Mouse (Mus musculus): ENCODE data around the gene Mblac2. TPM values are rescaled to one million over a fixed set of nuclear protein-coding genes. Genes with fewer than 3 reads are reported as not detected.

The Mblac2 gene
- polyA plus RNA-seq (2015; fragmentation: Nextera tagmentation; extraction: Ambion mirVana): 7.5 and 9.9 TPM in 2 replicates

- peak; percentile 96 for ATAC-seq (ENCODE audit: insufficient read depth, low FRiP score)
- under 1% methylated on average over 61 of the region's 61 CpGs for WGBS
- Histone ChIP-seq H3K27me3 (ENCODE audit: control insufficient read depth, insufficient read depth, low read length) (no peaks in the 10 kb centered on the region), H3K9ac (ENCODE audit: low read length) (peak within 1 kb of the TSS; percentile 83), H3K4me1 (ENCODE audit: control insufficient read depth, insufficient read depth, low read length) (0 out of 2 replicates have a peak, but pooled peaks cover 10% of the 10 kb centered on the region), H3K4me2 (ENCODE audit: low read depth, low read length) (peak within 1 kb of the TSS; percentile 100), H3K9me3 (replicated peaks; ENCODE audit: control insufficient read depth, low read length) (no peaks in the 10 kb centered on the region), H3K36me3 (ENCODE audit: control insufficient read depth, insufficient read depth, low read length) (no peaks in the 10 kb centered on the region), H3K4me3 (replicated peaks; ENCODE audit: low read length) (peak within 1 kb of the TSS; percentile 92), H3K27ac (ENCODE audit: low read length) (peak within 1 kb of the TSS; percentile 96)
These were observed at the start of gene Mblac2, which contains the start of gene Polr3g for GRCm38 (mm10) chr13:81710775-81711545. TSS of gene Mblac2 (plus strand) at chr13:81711341. TSS of gene Polr3g (minus strand) at chr13:81711013.

DNA sequence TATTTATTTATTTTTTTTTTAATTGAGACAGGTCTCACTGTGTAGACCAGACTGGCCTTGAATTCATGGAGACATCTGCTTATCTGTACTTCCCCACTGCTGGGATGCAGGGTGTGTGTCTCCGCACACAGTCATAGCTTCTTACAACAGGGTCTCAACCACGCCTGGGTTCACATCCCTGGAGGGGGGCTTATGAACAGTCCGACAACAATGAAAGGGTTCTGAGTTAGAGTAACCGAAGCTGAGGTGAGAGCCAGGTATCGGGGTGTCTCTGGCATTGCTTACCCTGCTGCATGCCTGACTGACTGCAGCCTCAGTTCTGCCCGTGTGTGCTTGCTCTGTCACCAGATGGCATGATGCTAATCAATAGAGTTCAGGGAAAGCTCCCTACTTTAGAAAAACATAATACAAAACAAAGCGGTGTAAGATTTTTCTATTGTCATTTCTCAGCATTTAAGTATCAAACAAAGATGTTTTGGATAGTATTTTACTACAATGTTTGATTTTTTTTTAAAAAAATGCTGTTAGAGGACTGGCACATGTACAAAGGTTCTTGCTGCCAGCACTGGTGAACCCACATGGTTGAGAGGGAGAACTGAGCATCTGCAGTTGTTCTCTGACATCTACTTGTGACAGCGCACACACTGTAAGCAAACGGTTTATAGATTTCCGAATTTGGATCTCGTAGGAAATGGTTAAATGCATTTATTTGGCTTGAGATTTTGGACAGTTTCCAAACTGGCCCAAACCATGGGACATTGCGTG, 47.4 kb upstream of the Mblac2 start:
- no peak overlapping the region for H3K9ac ChIP-seq (ENCODE audit: low read length)
- 82% methylated on average over 12 of the region's 12 CpGs for WGBS
- ATAC-seq (ENCODE audit: insufficient read depth, low FRiP score): no peak
- peaks cover 3% of the 10 kb centered on the region for H3K4me1 ChIP-seq (ENCODE audit: control insufficient read depth, insufficient read depth, low read length)
- no peak overlapping the region for H3K27ac ChIP-seq (ENCODE audit: low read length)
- H3K27me3 ChIP-seq (ENCODE audit: control insufficient read depth, insufficient read depth, low read length): no peaks in the 10 kb centered on the region
- no peak overlapping the region for H3K4me3 ChIP-seq (replicated peaks; ENCODE audit: low read length)
- H3K36me3 ChIP-seq (ENCODE audit: control insufficient read depth, insufficient read depth, low read length): 0 out of 2 replicates have a peak, but pooled peaks cover 12% of the 10 kb centered on the region
- H3K4me2 ChIP-seq (ENCODE audit: low read depth, low read length): no peak overlapping the region
- no peaks in the 10 kb centered on the region for H3K9me3 ChIP-seq (replicated peaks; ENCODE audit: control insufficient read depth, low read length)

DNA sequence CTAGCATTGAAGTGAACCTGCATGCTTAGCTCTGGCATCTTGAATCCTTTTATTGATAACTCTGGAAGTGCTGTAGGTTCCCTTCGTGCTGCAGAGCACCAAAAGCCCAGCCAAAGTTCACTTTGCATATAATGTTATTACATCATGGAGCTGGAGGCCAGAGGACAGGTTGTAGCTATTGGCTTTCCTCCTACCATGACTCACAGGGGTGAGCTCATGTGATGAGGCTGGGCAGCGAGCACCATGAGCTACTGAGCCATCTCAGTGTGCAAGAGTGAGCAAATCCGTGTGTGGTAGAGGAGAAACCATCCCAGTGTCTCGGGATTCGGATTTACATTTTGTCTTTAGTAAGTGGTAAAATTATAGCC, 46.8 kb upstream of the Mblac2 start:
- ATAC-seq (ENCODE audit: insufficient read depth, low FRiP score): no peak
- 82% methylated on average over 5 of the region's 5 CpGs for WGBS
- H3K9me3 ChIP-seq (replicated peaks; ENCODE audit: control insufficient read depth, low read length): no peaks in the 10 kb centered on the region
- H3K9ac ChIP-seq (ENCODE audit: low read length): no peak overlapping the region
- H3K27ac ChIP-seq (ENCODE audit: low read length): no peak overlapping the region
- H3K27me3 ChIP-seq (ENCODE audit: control insufficient read depth, insufficient read depth, low read length): no peaks in the 10 kb centered on the region
- no peak overlapping the region for H3K4me2 ChIP-seq (ENCODE audit: low read depth, low read length)
- no peaks in the 10 kb centered on the region for H3K4me1 ChIP-seq (ENCODE audit: control insufficient read depth, insufficient read depth, low read length)
- no peak overlapping the region for H3K4me3 ChIP-seq (replicated peaks; ENCODE audit: low read length)
- H3K36me3 ChIP-seq (ENCODE audit: control insufficient read depth, insufficient read depth, low read length): 0 out of 2 replicates have a peak, but pooled peaks cover 14% of the 10 kb centered on the region

GRCm38 (mm10) chr13:81667713-81668112, 43.4 kb upstream of the Mblac2 start:
- no peaks in the 10 kb centered on the region for H3K4me1 ChIP-seq (ENCODE audit: control insufficient read depth, insufficient read depth, low read length)
- H3K4me2 ChIP-seq (ENCODE audit: low read depth, low read length): no peak overlapping the region
- H3K9ac ChIP-seq (ENCODE audit: low read length): no peak overlapping the region
- no peaks in the 10 kb centered on the region for H3K9me3 ChIP-seq (replicated peaks; ENCODE audit: control insufficient read depth, low read length)
- no peak for ATAC-seq (ENCODE audit: insufficient read depth, low FRiP score)
- 87% methylated on average over 5 of the region's 5 CpGs for WGBS
- H3K27ac ChIP-seq (ENCODE audit: low read length): no peak overlapping the region
- H3K36me3 ChIP-seq (ENCODE audit: control insufficient read depth, insufficient read depth, low read length): peaks cover 22% of the 10 kb centered on the region; the same call in 1 of the 2 replicates
- no peaks in the 10 kb centered on the region for H3K27me3 ChIP-seq (ENCODE audit: control insufficient read depth, insufficient read depth, low read length)
- no peak overlapping the region for H3K4me3 ChIP-seq (replicated peaks; ENCODE audit: low read length)

GRCm38 (mm10) chr13:81675333-81675732, 35.8 kb upstream of the Mblac2 start:
- Histone ChIP-seq H3K9ac (ENCODE audit: low read length) (no peak overlapping the region), H3K4me2 (ENCODE audit: low read depth, low read length) (no peak overlapping the region), H3K4me3 (replicated peaks; ENCODE audit: low read length) (no peak overlapping the region), H3K27ac (ENCODE audit: low read length) (no peak overlapping the region), H3K36me3 (ENCODE audit: control insufficient read depth, insufficient read depth, low read length) (peaks cover 6% of the 10 kb centered on the region; the same call in 1 of the 2 replicates), H3K9me3 (replicated peaks; ENCODE audit: control insufficient read depth, low read length) (no peaks in the 10 kb centered on the region), H3K4me1 (ENCODE audit: control insufficient read depth, insufficient read depth, low read length) (no peaks in the 10 kb centered on the region), H3K27me3 (ENCODE audit: control insufficient read depth, insufficient read depth, low read length) (no peaks in the 10 kb centered on the region)
- WGBS: 68% methylated on average over 8 of the region's 8 CpGs
- ATAC-seq (ENCODE audit: insufficient read depth, low FRiP score): no peak

DNA sequence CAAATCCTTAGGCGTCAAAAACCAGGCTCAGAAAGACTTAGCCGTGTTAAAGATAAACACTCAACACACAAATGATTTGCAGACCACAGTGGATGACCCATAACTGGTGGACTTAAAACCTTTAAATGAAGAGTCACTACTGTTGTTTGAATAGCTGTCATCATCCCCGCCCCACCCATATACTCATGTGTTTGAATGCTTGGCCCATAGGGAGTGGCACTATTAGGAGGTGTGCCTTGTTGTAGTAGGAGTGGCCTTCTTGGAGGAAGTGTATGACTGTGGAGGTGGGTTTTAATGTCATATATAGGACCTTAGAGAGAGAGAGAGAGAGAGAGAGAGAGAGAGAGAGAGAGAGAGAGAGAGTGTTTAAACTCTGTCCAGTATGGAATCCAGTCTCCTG, 28.0 kb upstream of the Mblac2 start:
- WGBS: 76% methylated on average over 3 of the region's 3 CpGs
- Histone ChIP-seq H3K9ac (ENCODE audit: low read length) (no peak overlapping the region), H3K4me1 (ENCODE audit: control insufficient read depth, insufficient read depth, low read length) (no peaks in the 10 kb centered on the region), H3K9me3 (replicated peaks; ENCODE audit: control insufficient read depth, low read length) (no peaks in the 10 kb centered on the region), H3K36me3 (ENCODE audit: control insufficient read depth, insufficient read depth, low read length) (no peaks in the 10 kb centered on the region), H3K27me3 (ENCODE audit: control insufficient read depth, insufficient read depth, low read length) (no peaks in the 10 kb centered on the region), H3K4me3 (replicated peaks; ENCODE audit: low read length) (no peak overlapping the region), H3K27ac (ENCODE audit: low read length) (no peak overlapping the region), H3K4me2 (ENCODE audit: low read depth, low read length) (no peak overlapping the region)
- ATAC-seq (ENCODE audit: insufficient read depth, low FRiP score): no peak

DNA sequence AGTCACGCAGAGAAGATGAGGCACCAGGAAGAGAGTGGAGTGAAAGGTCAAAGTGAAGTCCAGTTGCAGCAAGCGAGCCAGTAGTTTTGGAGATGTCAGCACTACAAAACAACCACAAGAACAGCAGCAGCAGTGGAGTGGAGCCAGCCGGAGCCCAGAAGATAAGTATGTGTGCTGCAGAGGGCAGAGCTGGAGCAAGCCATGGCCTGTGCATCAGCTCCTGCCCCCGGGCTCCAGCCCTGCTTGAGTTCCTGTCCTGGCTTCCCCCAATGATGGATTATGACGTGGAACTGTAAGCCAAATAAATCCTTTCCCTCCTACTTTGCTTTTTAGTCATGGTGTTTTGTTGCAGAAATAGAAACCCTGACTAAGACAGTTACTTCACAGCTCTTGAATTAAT, 26.9 kb upstream of the Mblac2 start:
- Histone ChIP-seq H3K9ac (ENCODE audit: low read length) (no peak overlapping the region), H3K4me1 (ENCODE audit: control insufficient read depth, insufficient read depth, low read length) (no peaks in the 10 kb centered on the region), H3K36me3 (ENCODE audit: control insufficient read depth, insufficient read depth, low read length) (no peaks in the 10 kb centered on the region), H3K27ac (ENCODE audit: low read length) (no peak overlapping the region), H3K9me3 (replicated peaks; ENCODE audit: control insufficient read depth, low read length) (no peaks in the 10 kb centered on the region), H3K4me3 (replicated peaks; ENCODE audit: low read length) (no peak overlapping the region), H3K27me3 (ENCODE audit: control insufficient read depth, insufficient read depth, low read length) (no peaks in the 10 kb centered on the region), H3K4me2 (ENCODE audit: low read depth, low read length) (no peak overlapping the region)
- WGBS: 67% methylated on average over 5 of the region's 5 CpGs
- ATAC-seq (ENCODE audit: insufficient read depth, low FRiP score): no peak

- Histone ChIP-seq H3K36me3 (ENCODE audit: control insufficient read depth, insufficient read depth, low read length) (no peaks in the 10 kb centered on the region), H3K9me3 (replicated peaks; ENCODE audit: control insufficient read depth, low read length) (no peaks in the 10 kb centered on the region), H3K4me1 (ENCODE audit: control insufficient read depth, insufficient read depth, low read length) (no peaks in the 10 kb centered on the region), H3K27me3 (ENCODE audit: control insufficient read depth, insufficient read depth, low read length) (no peaks in the 10 kb centered on the region), H3K9ac (ENCODE audit: low read length) (no peak overlapping the region), H3K4me2 (ENCODE audit: low read depth, low read length) (no peak overlapping the region), H3K4me3 (replicated peaks; ENCODE audit: low read length) (no peak overlapping the region), H3K27ac (ENCODE audit: low read length) (no peak overlapping the region)
- ATAC-seq (ENCODE audit: insufficient read depth, low FRiP score): no peak
- 81% methylated on average over 3 of the region's 3 CpGs for WGBS
These were observed 26.3 kb upstream of the Mblac2 start for GRCm38 (mm10) chr13:81684884-81685283.

GRCm38 (mm10) chr13:81689587-81689986, 21.6 kb upstream of the Mblac2 start:
- Histone ChIP-seq H3K4me3 (replicated peaks; ENCODE audit: low read length) (no peak overlapping the region), H3K9me3 (replicated peaks; ENCODE audit: control insufficient read depth, low read length) (no peaks in the 10 kb centered on the region), H3K27ac (ENCODE audit: low read length) (no peak overlapping the region), H3K4me2 (ENCODE audit: low read depth, low read length) (no peak overlapping the region), H3K36me3 (ENCODE audit: control insufficient read depth, insufficient read depth, low read length) (no peaks in the 10 kb centered on the region), H3K9ac (ENCODE audit: low read length) (no peak overlapping the region), H3K4me1 (ENCODE audit: control insufficient read depth, insufficient read depth, low read length) (no peaks in the 10 kb centered on the region), H3K27me3 (ENCODE audit: control insufficient read depth, insufficient read depth, low read length) (no peaks in the 10 kb centered on the region)
- WGBS: 85% methylated on average over 3 of the region's 3 CpGs
- ATAC-seq (ENCODE audit: insufficient read depth, low FRiP score): no peak
